Mouse (Mus musculus) cerebellum, adult 2 months (tissue): ENCODE data around the gene Tmem171.

ENCODE experiments used
- CTCF ChIP-seq: fragments of 200-500 bp; IDR thresholded peaks from 2 replicates; pipeline ENCODE4 v1.5.1; 2011; ENCODE audit warnings: low read depth, mild to moderate bottlenecking, control low read depth, low read length, moderate library complexity, borderline replicate concordance; ENCODE audit not compliant: insufficient read depth
- POLR2A ChIP-seq: fragments of 200-500 bp; IDR thresholded peaks from 2 replicates; pipeline ENCODE4 v1.6.1; 2011; ENCODE audit warnings: low read length, control low read depth, borderline replicate concordance; ENCODE audit not compliant: insufficient read depth

GRCm38 (mm10) chr13:98703786-98704185 lies 9.2 kb upstream of the Tmem171 start:
- TF ChIP-seq CTCF, result no peak
- no peak for TF ChIP-seq POLR2A
